Mouse (Mus musculus): ENCODE measurements at regions not wholly inside any gene's neighbourhood (a gene's known extent, or its start where the extent isn't known, plus 50 kb on each side); places are given as distances from the start of the nearest gene placed in this dataset.

DNA sequence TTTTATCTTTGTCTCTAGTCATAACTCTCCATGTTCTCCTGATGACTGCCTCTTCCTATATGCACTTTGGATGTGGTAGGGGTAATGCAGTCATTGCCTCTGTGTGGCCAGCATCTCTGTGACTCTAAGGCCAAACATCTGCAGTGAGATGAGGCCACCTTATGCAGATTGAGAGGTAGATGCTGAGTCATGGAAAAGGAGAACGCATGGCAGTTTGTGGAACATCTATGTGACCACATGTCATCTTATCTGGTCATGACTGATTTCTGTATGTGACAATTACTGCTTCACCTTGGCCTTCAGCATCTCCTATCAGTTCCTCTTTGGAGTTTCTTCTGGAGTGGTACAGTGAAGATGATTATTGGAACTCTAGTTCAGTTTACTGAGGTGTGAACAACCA, 319.2 kb upstream of the Klf4 start:
- TF ChIP-seq CTCF (IDR thresholded peaks at IDR 0.05; ENCODE audit: low read depth) = no peak
- TF ChIP-seq EP300 (optimal IDR thresholded peaks at IDR 0.05) = no peak

Data from stomach, postnatal 0 days (tissue).